Mouse (Mus musculus) lung, postnatal 0 days (tissue): ENCODE measurements around the gene Tnrc18.

Source experiments
- CTCF ChIP-seq: IDR thresholded peaks from 2 replicates; pipeline ENCODE4 v1.5.1; 2016; ENCODE audit warnings: antibody characterized with exemption, mild to moderate bottlenecking
- EP300 ChIP-seq: IDR thresholded peaks from 2 replicates; pipeline ENCODE4 v1.6.1; 2016; ENCODE audit warnings: antibody characterized with exemption, mild to moderate bottlenecking, control low read depth

GRCm38 (mm10) chr5:142759786-142760185 lies 57.7 kb downstream of the Tnrc18 start:
- TF ChIP-seq CTCF (no peak), EP300 (no peak)
